Mouse (Mus musculus) CH12.LX (cell line): ENCODE data around the gene Ston2. TPM values are rescaled to one million over a fixed set of nuclear protein-coding genes. Genes with fewer than 3 reads are reported as not detected.

ENCODE experiments used
- DNase-seq: peaks from one replicate; pipeline ENCODE4 v3.0.0-alpha.2; 2013; ENCODE audit errors: extremely low read depth
- H3K27ac ChIP-seq: 2 replicates; pipeline ENCODE4 v1.5.1; 2012; ENCODE audit warnings: low read depth, mild to moderate bottlenecking, control low read depth, moderate library complexity; ENCODE audit not compliant: insufficient read depth
- H3K27me3 ChIP-seq: replicated peaks from 2 replicates; pipeline ENCODE3; 2012; ENCODE audit warnings: inconsistent platforms
- H3K36me3 ChIP-seq, 2 experiments: replicated peaks in 1 of 2; 2 replicates each; pipeline versions ENCODE3 to v1.6.1; 2012; ENCODE audit warnings: inconsistent platforms in 1 of 2, low read length in 1 of 2, mild to moderate bottlenecking in 1 of 2, mixed read lengths in 1 of 2, moderate library complexity in 1 of 2; ENCODE audit not compliant: control insufficient read depth in 1 of 2, insufficient read depth in 1 of 2
- H3K4me1 ChIP-seq, 2 experiments: 2 replicates each; pipeline ENCODE4 v1.6.1; 2012; ENCODE audit warnings: inconsistent platforms in 1 of 2, moderate library complexity in 1 of 2; ENCODE audit not compliant: insufficient read depth in 2 of 2, control insufficient read depth in 1 of 2
- H3K4me2 ChIP-seq: 2 replicates; pipeline ENCODE4 v1.6.1; 2012; ENCODE audit warnings: low read depth, mild to moderate bottlenecking, control low read depth; ENCODE audit not compliant: poor library complexity, insufficient read depth, severe bottlenecking
- H3K4me3 ChIP-seq, 3 experiments: fragments of 150-350 bp in 1 of 3; sonication (generic) in 1 of 3; replicated peaks in 1 of 3; 2 replicates each; pipeline versions ENCODE3 to v1.5.1; 2011 to 2012; ENCODE audit warnings: low read depth in 2 of 3, low read length in 2 of 3, mild to moderate bottlenecking in 2 of 3, moderate library complexity in 2 of 3, control low read depth in 1 of 3, improper control_type of control experiment in 1 of 3, inconsistent platforms in 1 of 3, mixed read lengths in 1 of 3; ENCODE audit not compliant: poor library complexity in 1 of 3
- H3K79me2 ChIP-seq: replicated peaks from 2 replicates; pipeline ENCODE4 v1.6.1; 2012; ENCODE audit warnings: mild to moderate bottlenecking, moderate library complexity; ENCODE audit not compliant: control insufficient read depth, poor library complexity, insufficient read depth, severe bottlenecking; ENCODE audit errors: extremely low read depth
- H3K9ac ChIP-seq: 2 replicates; pipeline ENCODE4 v1.6.1; 2012; ENCODE audit warnings: low read depth, mild to moderate bottlenecking, control low read depth, moderate library complexity; ENCODE audit not compliant: insufficient read depth
- H3K9me3 ChIP-seq: replicated peaks from 2 replicates; pipeline ENCODE3; 2012; ENCODE audit warnings: low read length, inconsistent platforms, mixed read lengths
- CHD1 ChIP-seq: IDR thresholded peaks from 2 replicates; pipeline ENCODE4 v1.6.1; 2012; ENCODE audit warnings: low read depth, low read length, improper control_type of control experiment, inconsistent platforms
- CTCF ChIP-seq, 2 experiments: IDR thresholded peaks in 1 of 2; conservative IDR thresholded peaks in 1 of 2; 2 replicates each; pipeline ENCODE4 v1.5.1; 2011 to 2012; ENCODE audit warnings: low read depth in 2 of 2, low read length in 2 of 2, improper control_type of control experiment in 1 of 2, inconsistent platforms in 1 of 2, mild to moderate bottlenecking in 1 of 2, moderate library complexity in 1 of 2
- E2F4 ChIP-seq: IDR thresholded peaks from 2 replicates; pipeline ENCODE4 v1.6.1; 2011; ENCODE audit warnings: low read depth, low read length, improper control_type of control experiment; ENCODE audit not compliant: insufficient replicate concordance
- ETS1 ChIP-seq: conservative IDR thresholded peaks from 2 replicates; pipeline ENCODE4 v1.6.1; 2012; ENCODE audit warnings: low read depth, mild to moderate bottlenecking, inconsistent platforms, low read length, improper control_type of control experiment, moderate library complexity
- HCFC1 ChIP-seq: IDR thresholded peaks from 2 replicates; pipeline ENCODE4 v1.6.1; 2012; ENCODE audit warnings: low read depth, mild to moderate bottlenecking, inconsistent platforms, low read length, improper control_type of control experiment
- JUN ChIP-seq: IDR thresholded peaks from 2 replicates; pipeline ENCODE4 v1.6.1; 2011; ENCODE audit warnings: low read depth, mild to moderate bottlenecking, low read length, improper control_type of control experiment, moderate library complexity; ENCODE audit not compliant: insufficient read depth
- MAZ ChIP-seq: IDR thresholded peaks from 2 replicates; pipeline ENCODE4 v1.6.1; 2012; ENCODE audit warnings: low read depth, mild to moderate bottlenecking, inconsistent platforms, low read length, improper control_type of control experiment, moderate library complexity
- MXI1 ChIP-seq: IDR thresholded peaks from 2 replicates; pipeline ENCODE4 v1.6.1; 2011; ENCODE audit warnings: mild to moderate bottlenecking, low read depth, low read length, improper control_type of control experiment
- PAX5 ChIP-seq: IDR thresholded peaks from 2 replicates; pipeline ENCODE4 v1.6.1; 2012; ENCODE audit warnings: low read length, inconsistent platforms, mixed read lengths
- POLR2A ChIP-seq: IDR thresholded peaks from 2 replicates; pipeline ENCODE4 v1.6.1; 2011; ENCODE audit warnings: low read depth, mild to moderate bottlenecking, improper control_type of control experiment, low read length
- POLR2AphosphoS2 ChIP-seq: IDR thresholded peaks from 2 replicates; pipeline ENCODE4 v1.6.1; 2011; ENCODE audit warnings: low read depth, low read length, improper control_type of control experiment
- TBP ChIP-seq: conservative IDR thresholded peaks from 2 replicates; pipeline ENCODE4 v1.6.1; 2011; ENCODE audit warnings: low read depth, low read length, improper control_type of control experiment
- TCF12 ChIP-seq: IDR thresholded peaks from 2 replicates; pipeline ENCODE4 v1.6.1; 2014; ENCODE audit warnings: low read depth, mild to moderate bottlenecking, inconsistent platforms, low read length, improper control_type of control experiment
- UBTF ChIP-seq: IDR thresholded peaks from 2 replicates; pipeline ENCODE4 v1.6.1; 2012; ENCODE audit warnings: low read depth, mild to moderate bottlenecking, inconsistent platforms, low read length, improper control_type of control experiment, moderate library complexity
- USF1 ChIP-seq: IDR thresholded peaks from 2 replicates; pipeline ENCODE4 v1.6.1; 2014; ENCODE audit warnings: low read depth, mild to moderate bottlenecking, inconsistent platforms, low read length, improper control_type of control experiment
- dilution Hi-C: fragments of 300-500 bp; cut with MboI; formaldehyde crosslinking; loops from 2 replicates; pipeline ENCODE4 v1.14.3; 2020; ENCODE audit warnings: low sequenced_read_pairs; ENCODE audit not compliant: extremely low pct_unique_long_range_greater_than_20kb, extremely low pct_ligation_motif_present
- in situ Hi-C: fragments of 300-500 bp; cut with MboI; formaldehyde crosslinking; loops from 3 replicates; pipeline ENCODE4 v1.14.3; 2019; ENCODE audit warnings: low sequenced_read_pairs, low pct_ligation_motif_present, low pct_unique_long_range_greater_than_20kb, mixed read lengths
- polyA plus RNA-seq: library from polyadenylated mRNA; unstranded; fragments of >175 nt; gene quantifications from 2 replicates; pipeline ENCODE4 v1.2.1, GENCODE M21; 2012; ENCODE audit warnings: low read depth; ENCODE audit not compliant: insufficient read length
- total RNA-seq, 2 experiments: library from RNA; depleted of rRNA; stranded (reverse); fragments of 300-350 nt in 1 of 2; fragments of >200 nt in 1 of 2; gene quantifications; 2 replicates each; pipeline ENCODE4 v1.2.3; 2012 to 2014

Ston2 gene
- total and polyA plus RNA-seq, 3 experiments, result 0.21 to 0.34 TPM; not detected in 1

- dilution Hi-C loops, result no loop called here
- 0 out of 2 replicates have a peak overlapping the region, but pooled peaks have one; percentile 13 for H3K27ac ChIP-seq
- H3K9me3 ChIP-seq, result no peaks in the 10 kb centered on the region
- H3K79me2 ChIP-seq, result 0 out of 2 replicates have a peak, but pooled peaks cover 2% of the 10 kb centered on the region
- no peak overlapping the region for H3K4me3 ChIP-seq
- no peak overlapping the region for H3K4me2 ChIP-seq
- no peak overlapping the region for H3K9ac ChIP-seq
- H3K4me1 ChIP-seq, result peaks cover 12 to 60% of the 10 kb centered on the region in 2 experiments; a peak in 3 of 4 replicates
- TF ChIP-seq MAZ (no peak), UBTF (no peak), ETS1 (no peak), JUN (no peak), MXI1 (no peak), HCFC1 (no peak), TCF12 (no peak)
- TF ChIP-seq, all 38 proteins: peak for 0
- H3K36me3 ChIP-seq, result peaks cover 50 to 70% of the 10 kb centered on the region in 2 experiments
- DNase-seq, result no peak
- H3K27me3 ChIP-seq, result no peaks in the 10 kb centered on the region
- in situ Hi-C loops, result no loop called here
Observed at GRCm38 (mm10) chr12:91808911-91809310, 20.7 kb upstream of the Ston2 start.

DNA sequence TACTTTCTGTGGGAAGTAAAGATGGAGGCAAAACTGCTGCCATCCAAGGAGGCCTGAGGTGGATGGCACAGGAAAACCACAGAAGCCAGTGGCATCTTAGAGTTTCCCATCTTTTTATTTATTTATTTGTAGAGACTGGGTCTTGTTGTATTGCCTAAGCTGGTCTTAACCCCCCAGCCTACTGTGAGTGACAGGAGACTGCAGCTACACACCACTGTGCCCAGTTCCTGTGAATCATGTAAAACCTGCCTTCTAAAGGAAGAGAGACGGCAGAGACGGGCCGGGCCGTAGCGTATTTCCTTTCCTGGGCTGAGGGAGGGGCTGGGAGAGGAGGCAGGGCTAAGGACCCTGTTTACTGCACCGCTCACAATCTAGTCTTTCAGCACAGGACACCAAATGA lies 19.6 kb upstream of the Ston2 start:
- dilution Hi-C loops, result no loop called here

DNA sequence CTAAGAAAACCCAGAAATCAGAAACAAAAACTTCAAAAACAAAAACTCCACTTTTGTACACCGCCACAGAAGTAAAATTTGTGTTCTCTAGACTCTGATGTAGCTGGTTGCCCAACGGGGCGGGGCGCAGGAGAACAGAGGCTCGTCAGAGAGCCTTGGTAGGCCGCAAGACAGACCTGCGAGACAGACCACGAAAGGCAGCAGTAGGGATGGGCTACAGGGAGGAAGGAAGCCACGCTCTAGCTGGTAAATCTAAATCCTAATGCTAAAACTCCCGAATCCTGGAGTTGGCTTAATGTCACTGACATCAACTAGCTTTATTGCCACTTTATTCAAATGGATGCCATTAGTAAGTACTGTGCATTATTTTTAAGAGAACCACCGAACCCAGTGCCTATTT lies 18.9 kb upstream of the Ston2 start:
- H3K4me1 ChIP-seq, result peaks cover 18 to 61% of the 10 kb centered on the region in 2 experiments
- H3K27me3 ChIP-seq, result no peaks in the 10 kb centered on the region
- in situ Hi-C loops, result no loop called here
- no peak for TF ChIP-seq E2F4
- TF ChIP-seq MAZ, result no peak
- no peak for TF ChIP-seq USF1
- peak; percentile 93 for TF ChIP-seq CHD1
- TF ChIP-seq PAX5, result no peak
- peak; percentile 46; the same call in 1 of the 2 replicates for TF ChIP-seq POLR2AphosphoS2
- TF ChIP-seq POLR2A, result peak; percentile 55; the same call in 1 of the 2 replicates
- 0 out of 2 replicates have a peak, but pooled peaks have one; percentile 35 for TF ChIP-seq UBTF
- peak; percentile 47; the same call in 1 of the 2 replicates for TF ChIP-seq TBP
- TF ChIP-seq, all 38 proteins: peak for 5
- no peaks in the 10 kb centered on the region for H3K9me3 ChIP-seq
- H3K27ac ChIP-seq, result peak overlapping the region; percentile 80
- dilution Hi-C loops, result no loop called here
- H3K36me3 ChIP-seq, result peaks cover 34 to 52% of the 10 kb centered on the region in 2 experiments
- H3K79me2 ChIP-seq, result 0 out of 2 replicates have a peak, but pooled peaks cover 2% of the 10 kb centered on the region
- H3K9ac ChIP-seq, result peak overlapping the region; percentile 45
- no peak for DNase-seq
- peak overlapping the region; percentile 12 for H3K4me2 ChIP-seq
- H3K4me3 ChIP-seq, result no peak overlapping the region

More for the DNA sequence above, 19.6 kb upstream of the Ston2 start:
- H3K36me3 ChIP-seq, result peaks cover 41 to 59% of the 10 kb centered on the region in 2 experiments
- H3K9me3 ChIP-seq, result no peaks in the 10 kb centered on the region
- peaks cover 12 to 56% of the 10 kb centered on the region in 2 experiments; a peak in 3 of 4 replicates for H3K4me1 ChIP-seq
- 0 out of 2 replicates have a peak, but pooled peaks cover 2% of the 10 kb centered on the region for H3K79me2 ChIP-seq
- no peak for DNase-seq
- H3K4me2 ChIP-seq, result peak overlapping the region; percentile 12
- H3K9ac ChIP-seq, result peak overlapping the region; percentile 45
- peak overlapping the region; percentile 80 for H3K27ac ChIP-seq
- no peaks in the 10 kb centered on the region for H3K27me3 ChIP-seq
- no peak overlapping the region for H3K4me3 ChIP-seq
- in situ Hi-C loops, result no loop called here
- TF ChIP-seq TBP (0 out of 2 replicates have a peak, but pooled peaks have one; percentile 18), POLR2A (peak; percentile 54; the same call in 1 of the 2 replicates), CTCF (conservative IDR thresholded peaks at IDR 0.05 in 1 of 2, IDR thresholded peaks at IDR 0.05 in 1 of 2; ENCODE audit: low read depth in 2 of 2, low read length in 2 of 2) (no peak)
